ENCODE assay signal across 8 mouse cellular contexts in genomic region chr6:121260548-121260947, GRCm38 (mm10). TPM values are rescaled to one million over a fixed set of nuclear protein-coding genes. Genes with fewer than 3 reads are reported as not detected.
DNase-seq lines count a peak whose midpoint lies in the region; ATAC-seq and TF ChIP-seq lines count a peak whose summit lies in the region.

No protein-coding gene starts in this region.

- DNase-seq in heart, adult 18-20 months: peak; percentile 56 to 85
- DNase-seq in G1E (ENCODE audit: low spot score): peak; percentile 36
- DNase-seq in cerebellum, adult 18-20 months: peak; percentile 68 to 78
- DNase-seq in frontal cortex, postnatal 25 days (ENCODE audit: low spot score in 2 of 2): peak; percentile 56 to 79
- DNase-seq in layer of hippocampus, adult 2 months (ENCODE audit: low spot score in 2 of 2): peak; percentile 60 to 84
- DNase-seq in lung, postnatal 36 days: peak; percentile 90
- peak; percentile 38 to 77 for DNase-seq in spleen, adult 2 months (ENCODE audit: low read depth in 1 of 2, low spot score in 2 of 2)

- H3K27me3 ChIP-seq in heart, embryonic 12.5 days (replicated peaks): no peaks in the 10 kb centered on the region
- peaks cover 2% of the 10 kb centered on the region; the same call in 1 of the 2 replicates for H3K27me3 ChIP-seq in G1E (ENCODE audit: insufficient read depth, low read length)
- H3K27me3 ChIP-seq in spleen, adult 2 months (ENCODE audit: control insufficient read depth, insufficient read depth, low read length): no peaks in the 10 kb centered on the region

- H3K9ac ChIP-seq in heart, embryonic 12.5 days: no peak overlapping the region

- no peaks in the 10 kb centered on the region for H3K4me1 ChIP-seq in heart, embryonic 12.5 days (replicated peaks)
- peaks cover 11% of the 10 kb centered on the region for H3K4me1 ChIP-seq in G1E (ENCODE audit: insufficient read depth, low read depth, low read length)
- H3K4me1 ChIP-seq in spleen, adult 2 months (ENCODE audit: control insufficient read depth, insufficient read depth, insufficient read length): peaks cover 5% of the 10 kb centered on the region; the same call in 1 of the 2 replicates

- no peaks in the 10 kb centered on the region for H3K36me3 ChIP-seq in heart, embryonic 12.5 days
- peaks cover 25% of the 10 kb centered on the region for H3K36me3 ChIP-seq in G1E (replicated peaks)
- H3K36me3 ChIP-seq in spleen, adult 2 months (ENCODE audit: control insufficient read depth, insufficient read depth, low read length): peaks cover 12% of the 10 kb centered on the region

- no peak overlapping the region for H3K4me3 ChIP-seq in heart, embryonic 12.5 days
- H3K4me3 ChIP-seq in G1E (ENCODE audit: low read depth, low read length): no peak overlapping the region
- H3K4me3 ChIP-seq in layer of hippocampus, adult 2 months: no peak overlapping the region
- no peak overlapping the region for H3K4me3 ChIP-seq in spleen, adult 2 months (ENCODE audit: extremely low read depth, insufficient read depth, insufficient read length)

- peaks cover 3% of the 10 kb centered on the region; the same call in 1 of the 2 replicates for H3K9me3 ChIP-seq in heart, embryonic 12.5 days (replicated peaks)
- H3K9me3 ChIP-seq in G1E (replicated peaks): no peaks in the 10 kb centered on the region

- no peak overlapping the region for H3K4me2 ChIP-seq in heart, embryonic 12.5 days

- no peak for TF ChIP-seq POLR2A in spleen, adult 2 months (IDR thresholded peaks at IDR 0.05; ENCODE audit: low read depth, low read length)

- 27% methylated on average over 9 of the region's 9 CpGs for WGBS in heart, embryonic 12.5 days
- WGBS in spleen, adult 2 months: 38% methylated on average over 9 of the region's 9 CpGs

- no peak for ATAC-seq in heart, embryonic 12.5 days (ENCODE audit: insufficient number of reproducible peaks, low FRiP score)
- no peak; the same call in 1 of the 2 replicates for ATAC-seq in G1E (ENCODE audit: extremely low read depth, insufficient number of reproducible peaks, low FRiP score, poor library complexity, severe bottlenecking)

- H3K27ac ChIP-seq in heart, embryonic 12.5 days (ENCODE audit: poor library complexity, severe bottlenecking): no peak overlapping the region
- no peak overlapping the region for H3K27ac ChIP-seq in layer of hippocampus, adult 2 months
- H3K27ac ChIP-seq in spleen, adult 2 months (ENCODE audit: insufficient read depth, low read length): no peak overlapping the region

- TF ChIP-seq CTCF in G1E (IDR thresholded peaks at IDR 0.05; ENCODE audit: low read depth, low read length): peak; percentile 60
- TF ChIP-seq CTCF in layer of hippocampus, adult 2 months (conservative IDR thresholded peaks at IDR 0.05): peak; percentile 89
- TF ChIP-seq CTCF in spleen, adult 2 months (IDR thresholded peaks at IDR 0.05; ENCODE audit: extremely low read depth, insufficient read depth, insufficient read length, insufficient replicate concordance): peak; percentile 74; the same call in 1 of the 2 replicates

RNA-seq across cellular contexts. Expression of gene Usp18, which starts 14.8 kb away (rescaled TPM):
- 1 to 10 TPM; 1.3 to 1.7 TPM for total RNA-seq in heart, adult 18-20 months (2021)
- 1.5 and 1.8 TPM in 2 replicates for polyA plus RNA-seq in heart, embryonic 12.5 days (2016; fragmentation: Nextera tagmentation; extraction: Ambion mirVana)
- total RNA-seq in G1E (2014; fragmentation: Nextera tagmentation): 2.3 and 5.8 TPM in 2 replicates
- total RNA-seq in G1E (2017): 13.8 and 18.2 TPM in 2 replicates
- 0.21 and 0.41 TPM in 2 replicates for polyA plus RNA-seq in G1E (2012)
- total RNA-seq in layer of hippocampus, adult 2 months (2021): under 1 TPM; 0.52 to 0.74 TPM
- polyA plus RNA-seq in spleen, adult 2 months (2012; rRNA removed): 8.5 and 9.9 TPM in 2 replicates

RNA-seq across cellular contexts. Expression of gene Slc6a13, which starts 39.5 kb away (rescaled TPM):
- total RNA-seq in heart, adult 18-20 months (2021): under 1 TPM; 0.21 to 0.35 TPM
- polyA plus RNA-seq in heart, embryonic 12.5 days (2016; fragmentation: Nextera tagmentation; extraction: Ambion mirVana): 6.9 and 8.7 TPM in 2 replicates
- total RNA-seq in G1E (2014; fragmentation: Nextera tagmentation) (9.1 and 10.5 TPM in 2 replicates), G1E (2017) (11.7 and 14.8 TPM in 2 replicates)
- 8.0 and 13.7 TPM in 2 replicates for polyA plus RNA-seq in G1E (2012)
- 10 to 100 TPM in 1 of 2 experiments, 1 to 10 TPM in 1; 8.3 to 13.5 TPM for total RNA-seq in layer of hippocampus, adult 2 months (2021)
- polyA plus RNA-seq in spleen, adult 2 months (2012; rRNA removed): 1.5 and 2.1 TPM in 2 replicates

RNA-seq across cellular contexts. Expression of gene Tuba8, which starts 50.1 kb away (rescaled TPM):
- 100 to 1,000 TPM; 145 to 182 TPM for total RNA-seq in heart, adult 18-20 months (2021)
- 0.42 and 0.55 TPM in 2 replicates for polyA plus RNA-seq in heart, embryonic 12.5 days (2016; fragmentation: Nextera tagmentation; extraction: Ambion mirVana)
- total RNA-seq in G1E (2014; fragmentation: Nextera tagmentation) (not detected in 2 replicates), G1E (2017) (0.38 and 0.58 TPM in 2 replicates)
- polyA plus RNA-seq in G1E (2012): 0.03 TPM in 1 of 2 replicates, not detected in the other
- total RNA-seq in layer of hippocampus, adult 2 months (2021): 1 to 10 TPM; 5.0 to 6.1 TPM
- 1.2 TPM in 2 replicates for polyA plus RNA-seq in spleen, adult 2 months (2012; rRNA removed)

Comparison
In these comparisons a context has a peak if more than half of its experiments do, and no peak if none do; other contexts are left out.
1. DNase-seq: peak in every context shown above with its lines; median percentile 90 in lung, postnatal 36 days; 73 in cerebellum, adult 18-20 months; 72 in layer of hippocampus, adult 2 months; 70 in heart, adult 18-20 months; 68 in frontal cortex, postnatal 25 days; 58 in spleen, adult 2 months; 36 in G1E.
2. RNA of gene Slc6a13, which starts 39.5 kb away (total RNA-seq): 8.3 to 13.5 TPM in layer of hippocampus, adult 2 months and 9.1 to 14.8 TPM in G1E; 0.21 to 0.35 TPM in heart, adult 18-20 months; every median in the first group is over 4 times any median in the second.
3. RNA of gene Tuba8, which starts 50.1 kb away (total RNA-seq): 145 to 182 TPM in heart, adult 18-20 months; 5.0 to 6.1 TPM in layer of hippocampus, adult 2 months and 0.38 to 0.58 TPM in G1E; every median in the first group is over 10 times any median in the second.
4. Peak in every context shown above with its lines, with median percentiles within 50 percentile points of each other: CTCF ChIP-seq.